Mouse (Mus musculus) brain, adult 10 weeks (tissue): ENCODE measurements around the gene Crip2. TPM values are rescaled to one million over a fixed set of nuclear protein-coding genes. Genes with fewer than 3 reads are reported as not detected.

ENCODE experiments used
- polyA plus RNA-seq: library from polyadenylated mRNA; stranded (reverse); fragments of 350-450 nt; fragmentation: Illumina TruSeq; extraction: RNeasy Lipid Tissue Mini Kit (QIAGEN cat#74804); gene quantifications from one replicate; pipeline ENCODE4 v1.2.3, GENCODE M21; 2015; ENCODE audit warnings: low read depth, low replicate concordance

Gene Crip2
- polyA plus RNA-seq: 137 TPM

GRCm38 (mm10) chr12:113139908-113140615 is at the start of gene Crip2:
Crip2 (plus strand) TSS chr12:113140236.

GRCm38 (mm10) chr12:113097749-113098281 is 42.2 kb upstream of the Crip2 start, which contains the start of gene Mta1:
Mta1 (plus strand) TSS chr12:113098278.

GRCm38 (mm10) chr12:113146112-113147057 is 6.3 kb downstream of the Crip2 start, which contains the start of gene Crip1:
Crip1 (plus strand) TSS chr12:113146316.

GRCm38 (mm10) chr12:113155887-113156539 is 16.0 kb downstream of the Crip2 start, which contains the start of gene Tedc1:
Tedc1 (plus strand) TSS chr12:113156421.

GRCm38 (mm10) chr12:113185442-113186291 is 45.6 kb downstream of the Crip2 start, which contains the start of gene Tmem121:
Tmem121 (plus strand) TSS chr12:113185930.

Other genes with a start within 250 kb of the Crip2 start
- gene Jag2, start 210.5 kb upstream of the Crip2 start, polyA plus RNA-seq: 17.1 TPM
- 16.5 TPM for gene Nudt14, start 198.1 kb upstream of the Crip2 start, polyA plus RNA-seq
- 65.8 TPM for gene Btbd6, start 163.8 kb upstream of the Crip2 start, polyA plus RNA-seq
- 31.8 TPM for gene Brf1, start 139.5 kb upstream of the Crip2 start, polyA plus RNA-seq
- gene Pacs2, start 125.7 kb upstream of the Crip2 start, polyA plus RNA-seq: 71.2 TPM
- not detected for gene Tex22, start 65.7 kb upstream of the Crip2 start, polyA plus RNA-seq
- gene Mta1, start 42.0 kb upstream of the Crip2 start, polyA plus RNA-seq: 40.8 TPM
- gene Crip1, start 6.1 kb downstream of the Crip2 start, polyA plus RNA-seq: 44.7 TPM
- 1.2 TPM for gene Tedc1, start 16.2 kb downstream of the Crip2 start, polyA plus RNA-seq
- gene Tmem121, start 45.7 kb downstream of the Crip2 start, polyA plus RNA-seq: 18.7 TPM